Mouse (Mus musculus): ENCODE measurements around the gene C2cd2l.
"Not testable (repeated sequence)": the region's sequence is repeated elsewhere in the genome, so short reads cannot be mapped to it uniquely, and the experiment has no call there.

DNA sequence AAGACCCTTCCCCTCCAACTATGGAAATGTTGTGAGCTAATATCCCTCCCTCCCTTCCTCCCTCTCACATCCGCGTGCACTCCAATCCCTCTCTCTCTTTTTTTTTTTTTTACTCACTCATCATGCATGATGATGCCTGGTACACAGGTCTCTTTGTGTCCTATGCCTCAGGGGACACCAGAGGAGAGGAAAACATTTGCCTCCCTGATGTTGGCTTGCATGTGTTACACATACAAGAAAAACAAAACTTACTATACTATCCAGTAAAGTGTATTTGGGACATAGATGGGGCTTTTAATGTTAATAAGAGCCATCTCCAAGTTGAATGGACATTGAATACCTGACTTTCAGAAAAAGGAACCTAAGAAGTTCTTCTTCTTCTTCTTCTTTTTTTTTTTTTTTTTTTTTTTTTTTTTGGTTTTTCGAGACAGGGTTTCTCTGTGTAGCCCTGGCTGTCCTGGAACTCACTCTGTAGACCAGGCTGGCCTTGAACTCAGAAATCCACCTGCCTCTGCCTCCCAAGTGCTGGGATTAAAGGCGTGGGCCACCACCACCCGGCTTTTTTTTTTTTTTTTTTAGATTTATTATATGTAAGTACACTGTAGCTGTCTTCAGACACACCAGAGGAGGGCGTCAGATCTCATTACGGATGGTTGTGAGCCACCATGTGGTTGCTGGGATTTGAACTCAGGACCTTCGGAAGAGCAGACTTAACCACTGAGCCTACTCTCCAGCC lies 5.1 kb upstream of the C2cd2l start:
- TF ChIP-seq CTCF (IDR thresholded peaks at IDR 0.05; ENCODE audit: low read depth, low read length); GATA1 (IDR thresholded peaks at IDR 0.05; ENCODE audit: borderline replicate concordance, low read length); POLR2AphosphoS5 (IDR thresholded peaks at IDR 0.05; ENCODE audit: insufficient replicate concordance, low read depth, low read length); TAL1 (conservative IDR thresholded peaks at IDR 0.05; ENCODE audit: low read depth, low read length): not testable (repeated sequence)
